Mouse (Mus musculus) CH12.LX (cell line): ENCODE measurements around the gene Ace3. TPM values are rescaled to one million over a fixed set of nuclear protein-coding genes. Genes with fewer than 3 reads are reported as not detected.

Source experiments
- DNase-seq: peaks from one replicate; pipeline ENCODE4 v3.0.0-alpha.2; 2013; ENCODE audit errors: extremely low read depth
- H3K27ac ChIP-seq: 2 replicates; pipeline ENCODE4 v1.5.1; 2012; ENCODE audit warnings: low read depth, mild to moderate bottlenecking, control low read depth, moderate library complexity; ENCODE audit not compliant: insufficient read depth
- H3K27me3 ChIP-seq: replicated peaks from 2 replicates; pipeline ENCODE3; 2012; ENCODE audit warnings: inconsistent platforms
- H3K36me3 ChIP-seq, 2 experiments: replicated peaks in 1 of 2; 2 replicates each; pipeline versions ENCODE3 to v1.6.1; 2012; ENCODE audit warnings: inconsistent platforms in 1 of 2, low read length in 1 of 2, mild to moderate bottlenecking in 1 of 2, mixed read lengths in 1 of 2, moderate library complexity in 1 of 2; ENCODE audit not compliant: control insufficient read depth in 1 of 2, insufficient read depth in 1 of 2
- H3K4me1 ChIP-seq, 2 experiments: 2 replicates each; pipeline ENCODE4 v1.6.1; 2012; ENCODE audit warnings: inconsistent platforms in 1 of 2, moderate library complexity in 1 of 2; ENCODE audit not compliant: insufficient read depth in 2 of 2, control insufficient read depth in 1 of 2
- H3K4me2 ChIP-seq: 2 replicates; pipeline ENCODE4 v1.6.1; 2012; ENCODE audit warnings: low read depth, mild to moderate bottlenecking, control low read depth; ENCODE audit not compliant: poor library complexity, insufficient read depth, severe bottlenecking
- H3K4me3 ChIP-seq, 3 experiments: fragments of 150-350 bp in 1 of 3; sonication (generic) in 1 of 3; replicated peaks in 1 of 3; 2 replicates each; pipeline versions ENCODE3 to v1.5.1; 2011 to 2012; ENCODE audit warnings: low read depth in 2 of 3, low read length in 2 of 3, mild to moderate bottlenecking in 2 of 3, moderate library complexity in 2 of 3, control low read depth in 1 of 3, improper control_type of control experiment in 1 of 3, inconsistent platforms in 1 of 3, mixed read lengths in 1 of 3; ENCODE audit not compliant: poor library complexity in 1 of 3
- H3K79me2 ChIP-seq: replicated peaks from 2 replicates; pipeline ENCODE4 v1.6.1; 2012; ENCODE audit warnings: mild to moderate bottlenecking, moderate library complexity; ENCODE audit not compliant: control insufficient read depth, poor library complexity, insufficient read depth, severe bottlenecking; ENCODE audit errors: extremely low read depth
- H3K9ac ChIP-seq: 2 replicates; pipeline ENCODE4 v1.6.1; 2012; ENCODE audit warnings: low read depth, mild to moderate bottlenecking, control low read depth, moderate library complexity; ENCODE audit not compliant: insufficient read depth
- H3K9me3 ChIP-seq: replicated peaks from 2 replicates; pipeline ENCODE3; 2012; ENCODE audit warnings: low read length, inconsistent platforms, mixed read lengths
- CHD1 ChIP-seq: IDR thresholded peaks from 2 replicates; pipeline ENCODE4 v1.6.1; 2012; ENCODE audit warnings: low read depth, low read length, improper control_type of control experiment, inconsistent platforms
- CHD2 ChIP-seq: IDR thresholded peaks from 2 replicates; pipeline ENCODE4 v1.6.1; 2011; ENCODE audit warnings: low read length, improper control_type of control experiment
- CTCF ChIP-seq, 2 experiments: IDR thresholded peaks in 1 of 2; conservative IDR thresholded peaks in 1 of 2; 2 replicates each; pipeline ENCODE4 v1.5.1; 2011 to 2012; ENCODE audit warnings: low read depth in 2 of 2, low read length in 2 of 2, improper control_type of control experiment in 1 of 2, inconsistent platforms in 1 of 2, mild to moderate bottlenecking in 1 of 2, moderate library complexity in 1 of 2
- E2F4 ChIP-seq: IDR thresholded peaks from 2 replicates; pipeline ENCODE4 v1.6.1; 2011; ENCODE audit warnings: low read depth, low read length, improper control_type of control experiment; ENCODE audit not compliant: insufficient replicate concordance
- ELF1 ChIP-seq: IDR thresholded peaks from 2 replicates; pipeline ENCODE4 v1.6.1; 2014; ENCODE audit warnings: low read depth, mild to moderate bottlenecking, inconsistent platforms, low read length, improper control_type of control experiment
- GABPA ChIP-seq: IDR thresholded peaks from 2 replicates; pipeline ENCODE4 v1.6.1; 2012; ENCODE audit warnings: low read depth, low read length, improper control_type of control experiment, inconsistent platforms; ENCODE audit not compliant: insufficient replicate concordance
- HCFC1 ChIP-seq: IDR thresholded peaks from 2 replicates; pipeline ENCODE4 v1.6.1; 2012; ENCODE audit warnings: low read depth, mild to moderate bottlenecking, inconsistent platforms, low read length, improper control_type of control experiment
- IRF4 ChIP-seq: IDR thresholded peaks from 2 replicates; pipeline ENCODE4 v1.6.1; 2014; ENCODE audit warnings: low read depth, mild to moderate bottlenecking, inconsistent platforms, low read length, improper control_type of control experiment
- JUND ChIP-seq: conservative IDR thresholded peaks from 2 replicates; pipeline ENCODE4 v1.6.1; 2011; ENCODE audit warnings: low read depth, low read length, improper control_type of control experiment
- KAT2A ChIP-seq: IDR thresholded peaks from 2 replicates; pipeline ENCODE4 v1.6.1; 2012; ENCODE audit warnings: low read length, improper control_type of control experiment, inconsistent platforms; ENCODE audit not compliant: insufficient replicate concordance
- MAFK ChIP-seq: IDR thresholded peaks from 2 replicates; pipeline ENCODE4 v1.6.1; 2011; ENCODE audit warnings: low read length, improper control_type of control experiment; ENCODE audit not compliant: insufficient replicate concordance
- MAZ ChIP-seq: IDR thresholded peaks from 2 replicates; pipeline ENCODE4 v1.6.1; 2012; ENCODE audit warnings: low read depth, mild to moderate bottlenecking, inconsistent platforms, low read length, improper control_type of control experiment, moderate library complexity
- NELFE ChIP-seq: IDR thresholded peaks from 2 replicates; pipeline ENCODE4 v1.6.1; 2011; ENCODE audit warnings: low read depth, low read length, improper control_type of control experiment
- PAX5 ChIP-seq: IDR thresholded peaks from 2 replicates; pipeline ENCODE4 v1.6.1; 2012; ENCODE audit warnings: low read length, inconsistent platforms, mixed read lengths
- POLR2A ChIP-seq: IDR thresholded peaks from 2 replicates; pipeline ENCODE4 v1.6.1; 2011; ENCODE audit warnings: low read depth, mild to moderate bottlenecking, improper control_type of control experiment, low read length
- POLR2AphosphoS2 ChIP-seq: IDR thresholded peaks from 2 replicates; pipeline ENCODE4 v1.6.1; 2011; ENCODE audit warnings: low read depth, low read length, improper control_type of control experiment
- RAD21 ChIP-seq: IDR thresholded peaks from 2 replicates; pipeline ENCODE4 v1.6.1; 2011; ENCODE audit warnings: low read depth, mild to moderate bottlenecking, low read length, improper control_type of control experiment, moderate library complexity
- SIN3A ChIP-seq: IDR thresholded peaks from 2 replicates; pipeline ENCODE4 v1.6.1; 2012; ENCODE audit warnings: low read length, improper control_type of control experiment, inconsistent platforms
- TBP ChIP-seq: conservative IDR thresholded peaks from 2 replicates; pipeline ENCODE4 v1.6.1; 2011; ENCODE audit warnings: low read depth, low read length, improper control_type of control experiment
- UBTF ChIP-seq: IDR thresholded peaks from 2 replicates; pipeline ENCODE4 v1.6.1; 2012; ENCODE audit warnings: low read depth, mild to moderate bottlenecking, inconsistent platforms, low read length, improper control_type of control experiment, moderate library complexity
- USF1 ChIP-seq: IDR thresholded peaks from 2 replicates; pipeline ENCODE4 v1.6.1; 2014; ENCODE audit warnings: low read depth, mild to moderate bottlenecking, inconsistent platforms, low read length, improper control_type of control experiment
- ZKSCAN1 ChIP-seq: IDR thresholded peaks from 2 replicates; pipeline ENCODE4 v1.6.1; 2012; ENCODE audit warnings: low read depth, inconsistent platforms, low read length, improper control_type of control experiment, borderline replicate concordance
- ZNF384 ChIP-seq: IDR thresholded peaks from 2 replicates; pipeline ENCODE4 v1.6.1; 2012; ENCODE audit warnings: low read depth, low read length, improper control_type of control experiment, inconsistent platforms
- dilution Hi-C: fragments of 300-500 bp; cut with MboI; formaldehyde crosslinking; loops from 2 replicates; pipeline ENCODE4 v1.14.3; 2020; ENCODE audit warnings: low sequenced_read_pairs; ENCODE audit not compliant: extremely low pct_unique_long_range_greater_than_20kb, extremely low pct_ligation_motif_present
- in situ Hi-C: fragments of 300-500 bp; cut with MboI; formaldehyde crosslinking; loops from 3 replicates; pipeline ENCODE4 v1.14.3; 2019; ENCODE audit warnings: low sequenced_read_pairs, low pct_ligation_motif_present, low pct_unique_long_range_greater_than_20kb, mixed read lengths
- polyA plus RNA-seq: library from polyadenylated mRNA; unstranded; fragments of >175 nt; gene quantifications from 2 replicates; pipeline ENCODE4 v1.2.1, GENCODE M21; 2012; ENCODE audit warnings: low read depth; ENCODE audit not compliant: insufficient read length
- total RNA-seq, 2 experiments: library from RNA; depleted of rRNA; stranded (reverse); fragments of 300-350 nt in 1 of 2; fragments of >200 nt in 1 of 2; gene quantifications; 2 replicates each; pipeline ENCODE4 v1.2.3; 2012 to 2014

Gene Ace3
- total and polyA plus RNA-seq, 3 experiments = not detected

DNA sequence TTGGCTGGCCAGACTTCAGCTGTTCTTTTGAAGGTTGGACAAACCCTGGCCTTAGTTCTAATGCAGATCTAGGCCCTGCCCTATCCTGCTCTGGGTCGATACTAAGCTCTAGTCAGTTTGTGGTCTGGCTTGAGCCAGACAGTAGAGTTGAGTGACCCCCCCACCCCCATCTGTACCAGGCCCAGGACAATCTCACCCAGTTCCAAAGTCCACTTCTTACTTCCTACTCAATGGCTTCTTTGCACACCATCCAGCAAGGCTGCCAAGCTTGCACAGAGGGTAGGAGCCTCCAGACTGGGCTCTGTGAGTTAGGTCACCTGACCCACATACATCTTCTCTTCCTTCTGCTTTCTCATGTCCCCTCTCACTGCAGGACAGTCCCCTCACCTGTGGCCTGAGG, 10.1 kb downstream of the Ace3 start:
- no peak for DNase-seq
- no peaks in the 10 kb centered on the region for H3K79me2 ChIP-seq
- no peaks in the 10 kb centered on the region for H3K36me3 ChIP-seq
- H3K27ac ChIP-seq = no peak overlapping the region
- H3K4me2 ChIP-seq = no peak overlapping the region
- in situ Hi-C loops (no loop called here), dilution Hi-C loops (no loop called here)
- no peaks in the 10 kb centered on the region for H3K9me3 ChIP-seq
- H3K4me1 ChIP-seq = peaks cover 2 to 3% of the 10 kb centered on the region in 2 experiments; a peak in 3 of 4 replicates
- H3K9ac ChIP-seq = no peak overlapping the region
- H3K4me3 ChIP-seq = no peak overlapping the region
- TF ChIP-seq KAT2A (no peak), USF1 (no peak), CTCF (conservative IDR thresholded peaks at IDR 0.05 in 1 of 2, IDR thresholded peaks at IDR 0.05 in 1 of 2; ENCODE audit: low read depth in 2 of 2, low read length in 2 of 2) (no peak), GABPA (no peak), RAD21 (no peak), JUND (no peak), IRF4 (no peak), CHD1 (no peak), NELFE (no peak), ELF1 (no peak), POLR2AphosphoS2 (no peak), UBTF (no peak), POLR2A (no peak)
- H3K27me3 ChIP-seq = peaks cover 91% of the 10 kb centered on the region

DNA sequence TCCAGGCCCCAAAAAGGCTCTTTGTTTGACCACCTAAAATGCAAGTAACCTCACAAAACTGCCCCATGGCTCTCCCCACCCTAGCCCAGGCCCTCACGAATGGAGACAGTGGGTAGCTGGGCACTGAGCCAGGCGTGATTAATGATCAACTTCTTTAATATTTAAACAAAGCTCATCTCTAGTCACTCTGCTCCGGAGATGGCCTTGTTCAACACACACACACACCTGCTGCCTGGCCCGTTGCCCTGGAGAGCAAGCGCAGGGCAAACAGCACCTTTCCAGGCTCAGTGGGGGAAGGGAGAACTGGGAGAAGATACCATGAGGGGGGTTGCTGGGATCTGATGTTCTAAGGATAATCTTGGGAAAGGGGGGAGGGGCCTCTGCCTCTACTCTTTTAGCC, 11.5 kb downstream of the Ace3 start:
- no peak for TF ChIP-seq TBP
- no peak for TF ChIP-seq CTCF (conservative IDR thresholded peaks at IDR 0.05 in 1 of 2, IDR thresholded peaks at IDR 0.05 in 1 of 2; ENCODE audit: low read depth in 2 of 2, low read length in 2 of 2)
- TF ChIP-seq E2F4 = no peak
- no peak for TF ChIP-seq ZNF384
- no peak for TF ChIP-seq KAT2A
- TF ChIP-seq JUND = no peak
- no peak for TF ChIP-seq GABPA
- TF ChIP-seq PAX5 = no peak
- no peak for TF ChIP-seq ZKSCAN1
- TF ChIP-seq NELFE = no peak
- TF ChIP-seq MAZ = no peak
- TF ChIP-seq MAFK = no peak
- no peak for TF ChIP-seq HCFC1
- TF ChIP-seq CHD2 = no peak
- TF ChIP-seq SIN3A = no peak
- TF ChIP-seq POLR2AphosphoS2 = no peak
- no peak overlapping the region for H3K9ac ChIP-seq
- H3K36me3 ChIP-seq = no peaks in the 10 kb centered on the region
- no peaks in the 10 kb centered on the region for H3K79me2 ChIP-seq
- H3K4me1 ChIP-seq = peaks cover 2 to 3% of the 10 kb centered on the region in 2 experiments; a peak in 3 of 4 replicates
- no peak overlapping the region for H3K4me2 ChIP-seq
- no peak overlapping the region for H3K4me3 ChIP-seq
- dilution Hi-C loops (no loop called here), in situ Hi-C loops (no loop called here)
- H3K27me3 ChIP-seq = peaks cover 94% of the 10 kb centered on the region
- H3K27ac ChIP-seq = no peak overlapping the region
- DNase-seq = no peak
- no peaks in the 10 kb centered on the region for H3K9me3 ChIP-seq
